Mouse (Mus musculus) kidney, embryonic 14.5 days (tissue): ENCODE measurements around the gene Emsy. TPM values are rescaled to one million over a fixed set of nuclear protein-coding genes. Genes with fewer than 3 reads are reported as not detected.

Experiments used
- ATAC-seq: fragments of 200-750 bp; cut with Nextera tagmentation; 2 replicates; pipeline ENCODE4 v1.8.0; 2017; ENCODE audit warnings: moderate number of reproducible peaks, mild to moderate bottlenecking, moderate TSS enrichment, moderate library complexity; ENCODE audit not compliant: low FRiP score, low TSS enrichment
- H3K27ac ChIP-seq: fragments of 300-500 bp; sonication (generic); 2 replicates; pipeline ENCODE4 v1.5.1; 2014; ENCODE audit warnings: low read depth, mild to moderate bottlenecking, low read length, moderate library complexity, mixed read lengths
- H3K27me3 ChIP-seq: fragments of 300-500 bp; sonication (generic); 2 replicates; pipeline ENCODE4 v1.6.1; 2014; ENCODE audit warnings: mild to moderate bottlenecking, low read length; ENCODE audit not compliant: control insufficient read depth, insufficient read depth
- H3K36me3 ChIP-seq: fragments of 300-500 bp; sonication (generic); 2 replicates; pipeline ENCODE4 v1.6.1; 2014; ENCODE audit warnings: low read length, mixed read lengths; ENCODE audit not compliant: control insufficient read depth, insufficient read depth
- H3K4me1 ChIP-seq: fragments of 300-500 bp; sonication (generic); 2 replicates; pipeline ENCODE4 v1.6.1; 2014; ENCODE audit warnings: low read length, mixed read lengths; ENCODE audit not compliant: control insufficient read depth, insufficient read depth
- H3K4me2 ChIP-seq: fragments of 300-500 bp; sonication (generic); replicated peaks from 2 replicates; pipeline ENCODE4 v1.6.1; 2014; ENCODE audit warnings: low read depth, mild to moderate bottlenecking, low read length
- H3K4me3 ChIP-seq: fragments of 300-500 bp; sonication (generic); 2 replicates; pipeline ENCODE4 v1.5.1; 2014; ENCODE audit warnings: mild to moderate bottlenecking, low read length
- H3K9ac ChIP-seq: fragments of 300-500 bp; sonication (generic); 2 replicates; pipeline ENCODE4 v1.6.1; 2014; ENCODE audit warnings: low read depth, mild to moderate bottlenecking, low read length, moderate library complexity
- H3K9me3 ChIP-seq: fragments of 300-500 bp; sonication (generic); 2 replicates; pipeline ENCODE4 v1.6.1; 2016; ENCODE audit warnings: low read length; ENCODE audit not compliant: control insufficient read depth
- WGBS: fragments of 180-500 bp; shearing (Covaris S2); extraction: QIAGEN DNeasy Blood & Tissue Kit; methylation state at CpG from one replicate; pipeline ENCODE4 v1.1.7; 2014; 5-methylcytosine and 5-hydroxymethylcytosine counted together
- polyA plus RNA-seq: library from polyadenylated mRNA; unstranded; fragments of >200 nt; fragmentation: Nextera tagmentation; extraction: Ambion mirVana; gene quantifications from 2 replicates; pipeline ENCODE4 v1.2.1, GENCODE M21; 2014

The Emsy gene
- polyA plus RNA-seq, 1 experiment from 2014 or later: 47.8 TPM

DNA sequence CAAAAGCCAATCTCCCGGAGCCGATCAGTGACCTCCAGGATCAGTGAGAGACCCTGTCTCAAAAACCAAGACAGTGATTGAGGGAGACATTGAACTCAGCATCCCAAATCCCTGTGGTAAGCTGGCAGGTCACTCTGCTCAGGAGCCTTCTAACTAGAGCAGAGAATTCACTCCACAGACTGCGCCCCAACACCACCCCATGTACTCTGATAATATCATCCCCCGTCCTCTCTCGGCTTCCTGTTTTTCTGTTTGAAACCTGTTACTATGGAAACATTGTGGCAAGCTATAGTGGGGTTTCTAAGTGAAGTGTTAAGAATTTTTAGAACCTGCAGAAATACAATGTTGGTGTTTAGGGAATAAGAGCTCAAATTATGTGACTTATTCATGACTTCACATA is 37.5 kb upstream of the Emsy start:
- ATAC-seq: no peak
- no peak overlapping the region for H3K4me3 ChIP-seq
- WGBS: 71% methylated on average over 5 of the region's 5 CpGs
- no peaks in the 10 kb centered on the region for H3K36me3 ChIP-seq
- no peaks in the 10 kb centered on the region for H3K9me3 ChIP-seq
- peaks cover 9% of the 10 kb centered on the region; the same call in 1 of the 2 replicates for H3K4me1 ChIP-seq
- H3K27ac ChIP-seq: no peak overlapping the region
- H3K4me2 ChIP-seq: no peak overlapping the region
- H3K9ac ChIP-seq: no peak overlapping the region
- no peaks in the 10 kb centered on the region for H3K27me3 ChIP-seq

DNA sequence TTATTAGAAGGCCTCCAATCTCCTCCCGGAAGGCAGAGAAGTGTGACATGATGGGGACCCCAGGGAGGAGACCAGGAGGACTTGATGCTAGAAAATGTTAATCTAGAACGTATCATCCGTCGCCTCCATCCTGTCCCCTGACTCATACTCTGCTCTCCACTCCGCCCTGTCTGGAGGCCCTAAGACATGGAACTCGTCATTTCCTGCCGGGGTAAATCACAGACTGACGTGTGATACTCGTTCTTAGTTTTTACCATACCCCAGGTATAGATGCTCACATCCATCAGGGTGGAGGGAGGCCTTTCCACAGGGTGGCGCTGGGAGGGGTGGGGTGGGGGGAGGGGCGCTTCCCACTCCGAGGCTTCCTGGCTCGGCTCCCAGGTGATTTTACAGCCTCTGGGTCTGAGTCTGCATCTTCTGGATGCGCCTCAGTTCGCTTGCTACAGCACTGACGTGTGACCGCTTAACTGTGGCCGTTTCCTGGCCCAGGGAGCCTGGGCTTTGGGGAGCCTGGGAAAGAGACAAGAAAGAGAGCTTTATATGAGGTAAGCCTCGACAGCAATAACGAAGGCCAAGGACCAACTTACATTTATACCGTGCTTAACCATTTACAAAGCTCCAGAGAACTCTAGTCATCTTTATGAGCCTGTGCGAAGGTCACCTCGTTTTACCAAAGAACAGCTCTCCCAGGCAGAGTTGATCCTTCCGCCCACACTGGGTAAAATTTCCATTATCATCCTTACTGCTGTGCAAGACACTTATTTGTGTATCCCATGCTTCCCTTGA is 36.4 kb upstream of the Emsy start:
- Histone ChIP-seq H3K27ac (0 out of 2 replicates have a peak overlapping the region, but pooled peaks have one; percentile 15), H3K4me3 (no peak overlapping the region)

DNA sequence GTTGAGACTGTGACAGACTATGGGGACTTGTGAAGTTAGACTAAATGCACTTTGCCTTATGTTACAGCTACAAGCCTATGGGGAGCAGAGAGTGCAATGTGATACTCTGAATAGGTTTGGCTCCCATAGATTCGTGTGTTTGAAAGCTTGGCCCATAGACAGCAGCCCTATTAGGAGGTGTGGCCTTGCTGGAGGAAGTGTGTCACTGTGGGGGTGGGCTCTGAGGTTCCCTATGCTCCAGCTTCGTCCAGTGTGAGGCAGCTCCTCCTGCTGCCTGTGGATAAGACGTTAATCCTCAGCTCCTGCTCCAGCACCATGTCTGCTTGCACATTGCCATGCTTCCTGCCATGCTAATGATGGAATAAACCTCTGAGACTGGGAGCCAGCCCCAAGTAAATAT is 34.2 kb upstream of the Emsy start:
- peaks cover 12% of the 10 kb centered on the region for H3K4me1 ChIP-seq
- 15% methylated on average over 3 of the region's 3 CpGs for WGBS
- no peak overlapping the region for H3K4me2 ChIP-seq
- H3K27me3 ChIP-seq: no peaks in the 10 kb centered on the region
- H3K36me3 ChIP-seq: no peaks in the 10 kb centered on the region
- no peak overlapping the region for H3K4me3 ChIP-seq
- no peak overlapping the region for H3K27ac ChIP-seq
- no peak for ATAC-seq
- no peaks in the 10 kb centered on the region for H3K9me3 ChIP-seq
- no peak overlapping the region for H3K9ac ChIP-seq

More for the DNA sequence above, 36.4 kb upstream of the Emsy start:
- WGBS: 24% methylated on average over 24 of the region's 24 CpGs
- H3K4me1 ChIP-seq: peaks cover 9% of the 10 kb centered on the region; the same call in 1 of the 2 replicates
- no peaks in the 10 kb centered on the region for H3K27me3 ChIP-seq
- peak; percentile 65 for ATAC-seq
- no peaks in the 10 kb centered on the region for H3K36me3 ChIP-seq
- peak overlapping the region; percentile 32 for H3K4me2 ChIP-seq
- H3K9me3 ChIP-seq: no peaks in the 10 kb centered on the region
- H3K9ac ChIP-seq: peak overlapping the region; percentile 38; the same call in 1 of the 2 replicates

DNA sequence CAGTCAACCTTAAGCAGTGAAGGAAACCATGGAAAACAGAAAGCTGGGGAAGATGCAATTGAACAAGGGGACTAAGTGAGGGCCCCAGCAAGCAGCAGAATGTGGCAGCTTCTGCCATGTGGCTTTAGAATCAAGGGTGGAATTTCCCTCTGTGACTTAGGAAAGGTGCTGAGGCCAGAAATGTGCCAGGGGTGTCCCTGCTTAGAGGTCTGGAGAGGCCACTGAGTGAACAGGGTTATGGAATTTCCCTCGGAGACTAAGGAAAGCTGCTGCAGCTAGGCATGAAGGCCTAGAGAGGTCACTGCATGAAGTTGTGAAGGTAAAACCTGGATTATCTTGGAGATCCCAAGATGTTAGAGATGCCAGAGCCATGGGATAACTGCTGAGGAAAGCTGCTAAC is 33.5 kb upstream of the Emsy start:
- H3K4me1 ChIP-seq: peaks cover 12% of the 10 kb centered on the region
- no peaks in the 10 kb centered on the region for H3K9me3 ChIP-seq
- no peak for ATAC-seq
- no peaks in the 10 kb centered on the region for H3K36me3 ChIP-seq
- H3K9ac ChIP-seq: no peak overlapping the region
- no peak overlapping the region for H3K4me3 ChIP-seq
- H3K27ac ChIP-seq: no peak overlapping the region
- no peaks in the 10 kb centered on the region for H3K27me3 ChIP-seq
- H3K4me2 ChIP-seq: no peak overlapping the region
- WGBS: 79% methylated on average over 1 of the region's 1 CpGs

DNA sequence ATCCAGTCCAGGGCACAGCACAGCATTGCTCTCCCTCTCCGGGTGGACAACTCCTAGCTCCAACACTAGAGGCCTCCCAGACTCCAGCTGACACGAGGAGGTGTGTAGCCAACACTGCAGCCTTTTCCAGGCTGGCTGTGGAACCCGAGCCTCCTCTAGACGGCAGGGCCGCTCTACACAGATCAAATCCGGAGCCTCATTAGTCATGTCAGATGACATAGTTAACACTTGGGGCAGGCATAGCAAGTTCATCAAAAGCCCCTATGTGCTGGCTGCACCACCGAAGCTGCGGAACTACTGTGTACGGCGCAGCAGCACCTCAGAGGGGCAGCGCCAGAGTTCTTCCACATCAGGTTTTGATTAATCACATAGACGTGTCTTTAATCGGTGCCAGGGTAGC is 29.3 kb upstream of the Emsy start:
- H3K36me3 ChIP-seq: no peaks in the 10 kb centered on the region
- H3K27me3 ChIP-seq: no peaks in the 10 kb centered on the region
- no peak overlapping the region for H3K27ac ChIP-seq
- H3K4me1 ChIP-seq: peaks cover 3% of the 10 kb centered on the region; the same call in 1 of the 2 replicates
- no peak overlapping the region for H3K4me3 ChIP-seq
- H3K9ac ChIP-seq: peak overlapping the region; percentile 32; the same call in 1 of the 2 replicates
- no peaks in the 10 kb centered on the region for H3K9me3 ChIP-seq
- peak; percentile 95 for ATAC-seq
- 25% methylated on average over 13 of the region's 13 CpGs for WGBS
- H3K4me2 ChIP-seq: peak overlapping the region; percentile 15; the same call in 1 of the 2 replicates

DNA sequence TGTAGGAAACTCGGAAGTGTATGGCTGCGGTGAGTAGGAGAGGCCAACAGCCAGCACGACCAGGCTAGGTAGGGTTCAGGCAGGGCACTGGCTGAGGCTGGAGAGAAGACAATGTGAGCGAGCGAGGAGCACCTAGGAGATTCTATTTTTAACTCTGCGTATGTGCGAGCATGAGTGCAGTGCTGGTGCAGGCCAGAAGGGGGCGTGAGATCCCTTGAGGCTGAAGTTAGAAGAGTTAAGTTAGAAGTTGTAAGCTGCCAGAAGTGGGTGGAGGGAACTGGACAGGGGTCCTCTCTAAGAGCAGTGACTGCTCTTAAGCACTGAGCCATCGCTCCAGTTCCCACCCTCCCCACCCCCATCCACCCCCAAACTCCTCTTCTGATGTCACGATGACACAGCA is 26.2 kb upstream of the Emsy start:
- no peak overlapping the region for H3K4me2 ChIP-seq
- peaks cover 13% of the 10 kb centered on the region for H3K4me1 ChIP-seq
- WGBS: 94% methylated on average over 10 of the region's 10 CpGs
- H3K27me3 ChIP-seq: no peaks in the 10 kb centered on the region
- H3K9ac ChIP-seq: no peak overlapping the region
- ATAC-seq: no peak
- no peak overlapping the region for H3K27ac ChIP-seq
- H3K36me3 ChIP-seq: no peaks in the 10 kb centered on the region
- H3K4me3 ChIP-seq: no peak overlapping the region
- no peaks in the 10 kb centered on the region for H3K9me3 ChIP-seq

DNA sequence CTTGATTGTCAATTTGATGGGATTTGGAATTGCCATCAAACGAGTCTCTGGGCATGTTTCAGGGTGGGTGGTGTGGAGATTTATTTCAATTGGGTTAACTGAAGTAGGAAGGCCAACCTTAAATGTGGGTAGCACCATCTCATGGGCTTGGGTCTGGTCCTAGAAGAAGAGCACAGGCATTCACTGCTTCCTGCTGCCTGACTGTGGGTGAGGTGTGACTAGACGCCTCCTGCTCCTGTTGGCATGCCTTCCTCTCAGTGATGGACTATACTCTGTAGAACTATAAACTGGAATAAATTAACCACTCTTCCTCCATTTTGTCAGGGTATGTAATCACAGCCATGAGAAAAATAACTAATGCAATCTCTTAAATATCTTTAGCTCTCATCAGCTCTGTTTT is 24.1 kb upstream of the Emsy start:
- peaks cover 10% of the 10 kb centered on the region for H3K4me1 ChIP-seq
- ATAC-seq: no peak
- no peaks in the 10 kb centered on the region for H3K27me3 ChIP-seq
- no peaks in the 10 kb centered on the region for H3K36me3 ChIP-seq
- H3K27ac ChIP-seq: no peak overlapping the region
- H3K4me3 ChIP-seq: no peak overlapping the region
- WGBS: 64% methylated on average over 2 of the region's 2 CpGs
- no peak overlapping the region for H3K4me2 ChIP-seq
- H3K9ac ChIP-seq: no peak overlapping the region
- no peaks in the 10 kb centered on the region for H3K9me3 ChIP-seq

DNA sequence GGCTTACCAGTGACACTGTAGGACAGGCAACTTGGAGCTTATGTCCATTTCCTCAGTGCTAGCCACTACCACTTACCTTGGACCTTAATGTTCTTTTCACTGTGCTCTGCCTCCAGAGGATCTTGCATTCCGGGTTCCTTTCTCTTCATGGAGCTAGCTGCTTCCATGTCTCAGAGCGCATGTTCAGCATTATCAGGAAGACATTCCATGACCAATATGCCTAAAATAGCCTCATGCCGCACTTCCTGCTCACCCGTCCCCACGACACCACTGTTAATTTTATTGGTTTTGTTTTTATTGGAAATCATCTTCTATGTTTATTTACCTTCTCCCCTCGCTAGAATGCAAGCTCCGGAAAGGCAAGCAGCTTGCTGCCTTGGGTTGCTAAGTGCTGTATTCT is 21.9 kb upstream of the Emsy start:
- no peaks in the 10 kb centered on the region for H3K36me3 ChIP-seq
- peaks cover 10% of the 10 kb centered on the region for H3K4me1 ChIP-seq
- ATAC-seq: no peak
- H3K4me2 ChIP-seq: peak overlapping the region; percentile 17; the same call in 1 of the 2 replicates
- no peak overlapping the region; the same call in 1 of the 2 replicates for H3K27ac ChIP-seq
- H3K4me3 ChIP-seq: no peak overlapping the region
- H3K27me3 ChIP-seq: no peaks in the 10 kb centered on the region
- WGBS: 46% methylated on average over 7 of the region's 7 CpGs
- no peaks in the 10 kb centered on the region for H3K9me3 ChIP-seq
- H3K9ac ChIP-seq: no peak overlapping the region

DNA sequence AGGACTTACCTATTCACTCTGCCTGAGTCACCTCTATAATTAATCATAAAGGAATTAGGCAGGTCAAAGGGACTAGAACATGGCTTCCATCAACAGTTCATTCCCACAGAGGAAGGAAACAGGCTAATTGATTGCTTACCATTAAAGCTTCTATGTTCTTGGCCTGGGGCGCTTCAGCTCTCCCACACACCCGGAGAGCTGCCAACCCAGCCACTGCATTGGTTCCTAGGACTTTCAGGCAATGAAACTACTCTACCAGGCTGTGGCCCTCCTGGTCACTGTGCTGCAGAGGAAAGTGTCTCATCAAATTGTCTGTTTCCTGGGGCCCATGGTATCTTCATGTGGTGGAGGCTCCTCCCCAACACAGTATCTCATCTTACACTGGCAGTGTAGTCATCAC is 20.9 kb upstream of the Emsy start:
- peaks cover 10% of the 10 kb centered on the region for H3K4me1 ChIP-seq
- no peak overlapping the region for H3K9ac ChIP-seq
- no peak for ATAC-seq
- H3K27ac ChIP-seq: no peak overlapping the region
- no peaks in the 10 kb centered on the region for H3K36me3 ChIP-seq
- no peak overlapping the region for H3K4me2 ChIP-seq
- H3K4me3 ChIP-seq: no peak overlapping the region
- no peaks in the 10 kb centered on the region for H3K27me3 ChIP-seq
- 63% methylated on average over 2 of the region's 2 CpGs for WGBS
- no peaks in the 10 kb centered on the region for H3K9me3 ChIP-seq
